Mouse (Mus musculus): Measurements from ENCODE around the gene Nr5a1. TPM values are rescaled to one million over a fixed set of nuclear protein-coding genes. Genes with fewer than 3 reads are reported as not detected.

The Nr5a1 gene
- polyA plus RNA-seq (2017; shearing (Covaris generic)): 0.21 TPM

GRCm38 (mm10) chr2:38714324-38714723, at the start of gene Nr5a1:
Gene Nr5a1, minus strand, starts transcription at chr2:38714542.

GRCm38 (mm10) chr2:38643625-38644427, 70.5 kb downstream of the Nr5a1 start, which contains the start of gene Psmb7:
Gene Psmb7, minus strand, starts transcription at chr2:38644087.

Other genes starting within 250 kb of the Nr5a1 start
- gene Nek6, start 202.9 kb downstream of the Nr5a1 start, polyA plus RNA-seq (2017; shearing (Covaris generic)): 3.2 TPM
- 74.8 TPM for gene Psmb7, start 70.5 kb downstream of the Nr5a1 start, polyA plus RNA-seq (2017; shearing (Covaris generic))
- gene Nr6a1, start 213.1 kb upstream of the Nr5a1 start, polyA plus RNA-seq (2017; shearing (Covaris generic)): 0.84 TPM
- gene Olfml2a, start 217.4 kb upstream of the Nr5a1 start, polyA plus RNA-seq (2017; shearing (Covaris generic)): 0.27 TPM